Mouse (Mus musculus): ENCODE results near the gene Gfral.

Gfral gene

GRCm38 (mm10) chr9:76124249-76124648, 89.2 kb downstream of the Gfral start:
- no peak for DNase-seq (ENCODE audit: low spot score in 2 of 2)

- DNase-seq (ENCODE audit: low spot score in 2 of 2), result peak; percentile 21 to 37
Measured at GRCm38 (mm10) chr9:76122888-76123287, 90.6 kb downstream of the Gfral start.

Measured in frontal cortex, postnatal 14 days (tissue).